Mouse (Mus musculus): ENCODE data around the gene Olfr376.

- TF ChIP-seq POLR2A (IDR thresholded peaks at IDR 0.05; ENCODE audit: insufficient read length, low read depth) (no peak), TCF12 (IDR thresholded peaks at IDR 0.05; ENCODE audit: insufficient read depth, poor library complexity, severe bottlenecking) (no peak), E2F4 (IDR thresholded peaks at IDR 0.05; ENCODE audit: insufficient read depth) (no peak), POLR2AphosphoS2 (IDR thresholded peaks at IDR 0.05; ENCODE audit: insufficient read length, low read depth) (no peak), USF1 (IDR thresholded peaks at IDR 0.05; ENCODE audit: low read depth) (no peak), CEBPB (IDR thresholded peaks at IDR 0.05; ENCODE audit: insufficient read depth, poor library complexity, severe bottlenecking) (no peak), SRF (IDR thresholded peaks at IDR 0.05; ENCODE audit: control insufficient read depth, insufficient read length, low read depth) (no peak), TCF3 (IDR thresholded peaks at IDR 0.05; ENCODE audit: insufficient read length, low read depth) (no peak), REST (IDR thresholded peaks at IDR 0.05; ENCODE audit: insufficient read depth, insufficient read length) (no peak), MYOG (IDR thresholded peaks at IDR 0.05; ENCODE audit: control insufficient read depth in 1 of 3, insufficient read depth in 1 of 3, insufficient read length in 2 of 3, low read depth in 2 of 3) (no peak), MAX (IDR thresholded peaks at IDR 0.05; ENCODE audit: low read depth) (no peak)
Measured at GRCm38 (mm10) chr11:73336919-73337318, 34.1 kb upstream of the Olfr376 start.

Measured in myocyte (in vitro differentiated cells).